Comparison of ENCODE assay signal across 8 mouse cellular contexts in genomic region chr10:39240178-39240791, GRCm38 (mm10).
DNase-seq lines count a peak whose midpoint lies in the region; ATAC-seq and TF ChIP-seq lines count a peak whose summit lies in the region.

No protein-coding gene starts in this region.

- no peaks in the 10 kb centered on the region for H3K9me3 ChIP-seq in heart, embryonic 16.5 days (replicated peaks; ENCODE audit: control insufficient read depth, low read length)
- H3K9me3 ChIP-seq in liver, embryonic 13.5 days (replicated peaks): no peaks in the 10 kb centered on the region
- H3K9me3 ChIP-seq in neural tube, embryonic 15.5 days (replicated peaks): no peaks in the 10 kb centered on the region

- no peaks in the 10 kb centered on the region for H3K36me3 ChIP-seq in heart, embryonic 16.5 days (ENCODE audit: control insufficient read depth, insufficient read depth)
- no peaks in the 10 kb centered on the region for H3K36me3 ChIP-seq in liver, embryonic 13.5 days
- H3K36me3 ChIP-seq in neural tube, embryonic 15.5 days: no peaks in the 10 kb centered on the region

- no peak overlapping the region for H3K27ac ChIP-seq in layer of hippocampus, adult 2 months
- no peak overlapping the region for H3K27ac ChIP-seq in heart, embryonic 16.5 days (ENCODE audit: low read length)
- no peak overlapping the region for H3K27ac ChIP-seq in liver, embryonic 13.5 days
- H3K27ac ChIP-seq in neural tube, embryonic 15.5 days (replicated peaks): peak overlapping the region; percentile 61; the same call in 1 of the 2 replicates

- H3K4me3 ChIP-seq in layer of hippocampus, adult 2 months: peak overlapping the region; percentile 42; the same call in 1 of the 2 replicates
- H3K4me3 ChIP-seq in heart, embryonic 16.5 days (ENCODE audit: low read length): no peak overlapping the region
- no peak overlapping the region for H3K4me3 ChIP-seq in liver, embryonic 13.5 days (replicated peaks)
- H3K4me3 ChIP-seq in neural tube, embryonic 15.5 days (replicated peaks): no peak overlapping the region

- no peak for ATAC-seq in heart, embryonic 16.5 days (replicated peaks; ENCODE audit: extremely low read depth, insufficient read depth, low FRiP score)
- no peak for ATAC-seq in liver, embryonic 13.5 days (ENCODE audit: low read depth)
- peak; percentile 26; the same call in 1 of the 2 replicates for ATAC-seq in neural tube, embryonic 15.5 days (ENCODE audit: low FRiP score)

- peak overlapping the region; percentile 44; the same call in 1 of the 2 replicates for H3K9ac ChIP-seq in heart, embryonic 16.5 days (ENCODE audit: low read length)
- H3K9ac ChIP-seq in liver, embryonic 13.5 days: no peak overlapping the region
- no peak overlapping the region for H3K9ac ChIP-seq in neural tube, embryonic 15.5 days (replicated peaks)

- no peak for TF ChIP-seq CTCF in layer of hippocampus, adult 2 months (conservative IDR thresholded peaks at IDR 0.05)

- 43% methylated on average over 11 of the region's 11 CpGs for WGBS in heart, embryonic 16.5 days
- 45% methylated on average over 11 of the region's 11 CpGs for WGBS in liver, embryonic 13.5 days (ENCODE audit: insufficient replicate concordance)
- WGBS in neural tube, embryonic 15.5 days: 44% methylated on average over 11 of the region's 11 CpGs

- H3K4me1 ChIP-seq in heart, embryonic 16.5 days (ENCODE audit: control insufficient read depth, insufficient read depth, low read length): peaks cover 9% of the 10 kb centered on the region; the same call in 1 of the 2 replicates
- H3K4me1 ChIP-seq in liver, embryonic 13.5 days (replicated peaks): no peaks in the 10 kb centered on the region
- peaks cover 24% of the 10 kb centered on the region for H3K4me1 ChIP-seq in neural tube, embryonic 15.5 days

- no peak for DNase-seq in layer of hippocampus, adult 2 months (ENCODE audit: low spot score in 2 of 2)
- no peak for DNase-seq in layer of hippocampus, postnatal 14 days (ENCODE audit: low spot score in 2 of 2)
- no peak for DNase-seq in liver, embryonic 13.5 days
- DNase-seq in thymus, postnatal 0 days (ENCODE audit: low spot score): no peak
- DNase-seq in cerebellum, adult 9-11 months: no peak
- DNase-seq in right cerebral cortex, adult 2 months (ENCODE audit: low spot score in 2 of 2): no peak

- H3K4me2 ChIP-seq in heart, embryonic 16.5 days (ENCODE audit: low read depth, low read length): peak overlapping the region; percentile 52
- peak overlapping the region; percentile 28; the same call in 1 of the 2 replicates for H3K4me2 ChIP-seq in liver, embryonic 13.5 days
- peak overlapping the region; percentile 38 for H3K4me2 ChIP-seq in neural tube, embryonic 15.5 days

- no peaks in the 10 kb centered on the region for H3K27me3 ChIP-seq in heart, embryonic 16.5 days (ENCODE audit: control insufficient read depth, insufficient read depth, low read length)
- H3K27me3 ChIP-seq in liver, embryonic 13.5 days: no peaks in the 10 kb centered on the region
- no peaks in the 10 kb centered on the region for H3K27me3 ChIP-seq in neural tube, embryonic 15.5 days (replicated peaks)
